9 mouse cellular contexts compared by ENCODE assay signal in genomic region chr15:89145813-89146350, GRCm38 (mm10). TPM values are rescaled to one million over a fixed set of nuclear protein-coding genes. Genes with fewer than 3 reads are reported as not detected.
A peak's percentile ranks its signal among the peaks of the same experiment; 100 is the strongest.
DNase-seq lines count a peak whose midpoint lies in the region; ATAC-seq lines count a peak whose summit lies in the region.
"Had no signal": no experiment of that assay in that cellular context is flagged by ENCODE, and none has a peak within 500 bp of the region (broad histone marks: within the 10 kb centered on the region; RNA-seq: fewer than 3 reads in every experiment).

No protein-coding gene starts in this region.

- H3K4me2 ChIP-seq in kidney, embryonic 16.5 days (replicated peaks; ENCODE audit: low read depth, low read length): peak overlapping the region; percentile 71
- H3K4me2 ChIP-seq in embryonic facial prominence, embryonic 12.5 days (replicated peaks): peak overlapping the region; percentile 95
- H3K4me2 ChIP-seq in hindbrain, embryonic 13.5 days: peak overlapping the region; percentile 75
- peak overlapping the region; percentile 84 for H3K4me2 ChIP-seq in midbrain, embryonic 16.5 days (ENCODE audit: low read length)

- no peak overlapping the region for H3K27ac ChIP-seq in kidney, embryonic 16.5 days (ENCODE audit: low read length)
- no peak overlapping the region for H3K27ac ChIP-seq in embryonic facial prominence, embryonic 12.5 days
- H3K27ac ChIP-seq in hindbrain, embryonic 13.5 days: peak overlapping the region; percentile 88; the same call in 1 of the 2 replicates
- peak overlapping the region; percentile 77 for H3K27ac ChIP-seq in midbrain, embryonic 16.5 days (ENCODE audit: low read length)

- no peak for ATAC-seq in kidney, embryonic 16.5 days (ENCODE audit: low FRiP score, low TSS enrichment)
- no peak for ATAC-seq in embryonic facial prominence, embryonic 12.5 days (ENCODE audit: insufficient number of reproducible peaks, insufficient read depth, low FRiP score, low TSS enrichment)
- no peak for ATAC-seq in hindbrain, embryonic 13.5 days (ENCODE audit: low FRiP score)
- peak; percentile 19; the same call in 1 of the 2 replicates for ATAC-seq in midbrain, embryonic 16.5 days

- no peak overlapping the region for H3K9ac ChIP-seq in kidney, embryonic 16.5 days (replicated peaks; ENCODE audit: low read length)
- H3K9ac ChIP-seq in embryonic facial prominence, embryonic 12.5 days: no peak overlapping the region
- peak overlapping the region; percentile 93 for H3K9ac ChIP-seq in hindbrain, embryonic 13.5 days
- peak overlapping the region; percentile 71; the same call in 1 of the 2 replicates for H3K9ac ChIP-seq in midbrain, embryonic 16.5 days (ENCODE audit: low read depth, low read length)

- peaks cover 4% of the 10 kb centered on the region; the same call in 1 of the 2 replicates for H3K27me3 ChIP-seq in kidney, embryonic 16.5 days (ENCODE audit: insufficient read depth, low read length)
- peaks cover 79% of the 10 kb centered on the region for H3K27me3 ChIP-seq in embryonic facial prominence, embryonic 12.5 days
- peaks cover 11% of the 10 kb centered on the region for H3K27me3 ChIP-seq in hindbrain, embryonic 13.5 days
- no peaks in the 10 kb centered on the region for H3K27me3 ChIP-seq in midbrain, embryonic 16.5 days (ENCODE audit: control insufficient read depth, insufficient read depth, low read depth, low read length)

- peaks cover 50% of the 10 kb centered on the region for H3K4me1 ChIP-seq in kidney, embryonic 16.5 days (ENCODE audit: insufficient read depth, low read length)
- H3K4me1 ChIP-seq in embryonic facial prominence, embryonic 12.5 days: peaks cover 30% of the 10 kb centered on the region
- peaks cover 52% of the 10 kb centered on the region for H3K4me1 ChIP-seq in hindbrain, embryonic 13.5 days (replicated peaks)
- peaks cover 39% of the 10 kb centered on the region for H3K4me1 ChIP-seq in midbrain, embryonic 16.5 days (ENCODE audit: control insufficient read depth, insufficient read depth, low read length)

- WGBS in kidney, embryonic 16.5 days: 78% methylated on average over 24 of the region's 24 CpGs
- 75% methylated on average over 24 of the region's 24 CpGs for WGBS in embryonic facial prominence, embryonic 12.5 days
- WGBS in hindbrain, embryonic 13.5 days: 75% methylated on average over 24 of the region's 24 CpGs
- 77% methylated on average over 24 of the region's 24 CpGs for WGBS in midbrain, embryonic 16.5 days

- peak overlapping the region; percentile 44 for H3K4me3 ChIP-seq in kidney, embryonic 16.5 days (ENCODE audit: low read length)
- no peak overlapping the region for H3K4me3 ChIP-seq in embryonic facial prominence, embryonic 12.5 days
- H3K4me3 ChIP-seq in hindbrain, embryonic 13.5 days: peak overlapping the region; percentile 75
- H3K4me3 ChIP-seq in midbrain, embryonic 16.5 days (ENCODE audit: low read depth, low read length): peak overlapping the region; percentile 83

- H3K36me3 ChIP-seq in kidney, embryonic 16.5 days (ENCODE audit: insufficient read depth, low read length): no peaks in the 10 kb centered on the region
- H3K36me3 ChIP-seq in embryonic facial prominence, embryonic 12.5 days: no peaks in the 10 kb centered on the region
- peaks cover 35% of the 10 kb centered on the region for H3K36me3 ChIP-seq in hindbrain, embryonic 13.5 days
- H3K36me3 ChIP-seq in midbrain, embryonic 16.5 days (ENCODE audit: control insufficient read depth, insufficient read depth, low read length): no peaks in the 10 kb centered on the region; the same call in 1 of the 2 replicates

- no peak for DNase-seq in kidney, postnatal 25 days
- no peak for DNase-seq in layer of hippocampus, postnatal 10 days (ENCODE audit: low spot score in 2 of 2)
- no peak for DNase-seq in lung, postnatal 14 days
- no peak for DNase-seq in urinary bladder, postnatal 4 days (ENCODE audit: low spot score in 2 of 2)

- H3K9me3 ChIP-seq in kidney, embryonic 16.5 days (ENCODE audit: low read length): no peaks in the 10 kb centered on the region
- no peaks in the 10 kb centered on the region for H3K9me3 ChIP-seq in embryonic facial prominence, embryonic 12.5 days
- no peaks in the 10 kb centered on the region for H3K9me3 ChIP-seq in hindbrain, embryonic 13.5 days
- no peaks in the 10 kb centered on the region for H3K9me3 ChIP-seq in midbrain, embryonic 16.5 days (replicated peaks; ENCODE audit: control insufficient read depth, low read length, poor library complexity, severe bottlenecking)

RNA-seq across cellular contexts. Expression of gene Mapk11, which starts 3.5 kb away (rescaled TPM):
- polyA plus RNA-seq in kidney, embryonic 16.5 days (2015; fragmentation: Nextera tagmentation; extraction: Ambion mirVana): 16.0 and 16.4 TPM in 2 replicates
- 14.0 and 16.4 TPM in 2 replicates for polyA plus RNA-seq in embryonic facial prominence, embryonic 12.5 days (2016; fragmentation: Nextera tagmentation; extraction: Ambion mirVana)
- 36.1 and 36.5 TPM in 2 replicates for polyA plus RNA-seq in hindbrain, embryonic 13.5 days (2015; fragmentation: Nextera tagmentation; extraction: Ambion mirVana)
- 29.0 and 32.6 TPM in 2 replicates for polyA plus RNA-seq in midbrain, embryonic 16.5 days (2015; fragmentation: Nextera tagmentation; extraction: Ambion mirVana)
- 10 to 100 TPM; 18.4 to 25.3 TPM for total RNA-seq in layer of hippocampus, postnatal 10 days (2021)

RNA-seq across cellular contexts. Expression of gene Mapk12, which starts 5.4 kb away (rescaled TPM):
- polyA plus RNA-seq in kidney, embryonic 16.5 days (2015; fragmentation: Nextera tagmentation; extraction: Ambion mirVana): 15.5 and 16.2 TPM in 2 replicates
- polyA plus RNA-seq in embryonic facial prominence, embryonic 12.5 days (2016; fragmentation: Nextera tagmentation; extraction: Ambion mirVana): 7.5 and 7.6 TPM in 2 replicates
- 5.9 and 7.1 TPM in 2 replicates for polyA plus RNA-seq in hindbrain, embryonic 13.5 days (2015; fragmentation: Nextera tagmentation; extraction: Ambion mirVana)
- polyA plus RNA-seq in midbrain, embryonic 16.5 days (2015; fragmentation: Nextera tagmentation; extraction: Ambion mirVana): 3.0 and 4.4 TPM in 2 replicates
- total RNA-seq in layer of hippocampus, postnatal 10 days (2021): 1 to 10 TPM; 4.0 to 5.5 TPM
- total RNA-seq: MEL had no signal

RNA-seq across cellular contexts. Expression of gene Hdac10, which starts 17.4 kb away (rescaled TPM):
- 23.4 and 25.8 TPM in 2 replicates for polyA plus RNA-seq in kidney, embryonic 16.5 days (2015; fragmentation: Nextera tagmentation; extraction: Ambion mirVana)
- polyA plus RNA-seq in embryonic facial prominence, embryonic 12.5 days (2016; fragmentation: Nextera tagmentation; extraction: Ambion mirVana): 20.1 and 21.6 TPM in 2 replicates
- polyA plus RNA-seq in hindbrain, embryonic 13.5 days (2015; fragmentation: Nextera tagmentation; extraction: Ambion mirVana): 24.3 and 24.5 TPM in 2 replicates
- polyA plus RNA-seq in midbrain, embryonic 16.5 days (2015; fragmentation: Nextera tagmentation; extraction: Ambion mirVana): 30.6 and 31.0 TPM in 2 replicates
- 10 to 100 TPM; 17.2 to 19.4 TPM for total RNA-seq in layer of hippocampus, postnatal 10 days (2021)

RNA-seq across cellular contexts. Expression of gene Tubgcp6, which starts 23.0 kb away (rescaled TPM):
- 14.7 and 17.8 TPM in 2 replicates for polyA plus RNA-seq in kidney, embryonic 16.5 days (2015; fragmentation: Nextera tagmentation; extraction: Ambion mirVana)
- polyA plus RNA-seq in embryonic facial prominence, embryonic 12.5 days (2016; fragmentation: Nextera tagmentation; extraction: Ambion mirVana): 20.7 and 23.8 TPM in 2 replicates
- polyA plus RNA-seq in hindbrain, embryonic 13.5 days (2015; fragmentation: Nextera tagmentation; extraction: Ambion mirVana): 17.5 and 18.9 TPM in 2 replicates
- polyA plus RNA-seq in midbrain, embryonic 16.5 days (2015; fragmentation: Nextera tagmentation; extraction: Ambion mirVana): 18.5 and 19.1 TPM in 2 replicates
- total RNA-seq in layer of hippocampus, postnatal 10 days (2021): 10 to 100 TPM; 26.5 to 30.0 TPM

RNA-seq across cellular contexts. Expression of gene Plxnb2, which starts 34.7 kb away (rescaled TPM):
- polyA plus RNA-seq in kidney, embryonic 16.5 days (2015; fragmentation: Nextera tagmentation; extraction: Ambion mirVana): 184 and 188 TPM in 2 replicates
- polyA plus RNA-seq in embryonic facial prominence, embryonic 12.5 days (2016; fragmentation: Nextera tagmentation; extraction: Ambion mirVana): 169 and 182 TPM in 2 replicates
- 99.2 and 104 TPM in 2 replicates for polyA plus RNA-seq in hindbrain, embryonic 13.5 days (2015; fragmentation: Nextera tagmentation; extraction: Ambion mirVana)
- polyA plus RNA-seq in midbrain, embryonic 16.5 days (2015; fragmentation: Nextera tagmentation; extraction: Ambion mirVana): 90.1 and 92.1 TPM in 2 replicates
- total RNA-seq in layer of hippocampus, postnatal 10 days (2021): 10 to 100 TPM; 65.4 to 78.2 TPM

Comparison
In these comparisons a context has a peak if more than half of its experiments do, and no peak if none do; other contexts are left out.
1. H3K27ac ChIP-seq: peak in hindbrain, embryonic 13.5 days (single experiment) and midbrain, embryonic 16.5 days (single experiment); none in kidney, embryonic 16.5 days (single experiment) and embryonic facial prominence, embryonic 12.5 days (single experiment).
2. H3K9ac ChIP-seq: peak in hindbrain, embryonic 13.5 days (single experiment) and midbrain, embryonic 16.5 days (single experiment); none in kidney, embryonic 16.5 days (single experiment) and embryonic facial prominence, embryonic 12.5 days (single experiment).
3. Peak in every context shown above with its lines, with median percentiles within 50 percentile points of each other: H3K4me2 ChIP-seq.